Mouse (Mus musculus) ES-E14 (cell line): ENCODE results near the gene Rnf149.

Experiments
- CHD2 ChIP-seq: IDR thresholded peaks from 2 replicates; pipeline ENCODE4 v1.6.1; 2014; ENCODE audit warnings: mild to moderate bottlenecking, low read depth, low read length, inconsistent platforms
- MAFK ChIP-seq: IDR thresholded peaks from 2 replicates; pipeline ENCODE4 v1.6.1; 2014; ENCODE audit warnings: mild to moderate bottlenecking, low read depth, low read length, inconsistent platforms; ENCODE audit not compliant: insufficient read depth

DNA sequence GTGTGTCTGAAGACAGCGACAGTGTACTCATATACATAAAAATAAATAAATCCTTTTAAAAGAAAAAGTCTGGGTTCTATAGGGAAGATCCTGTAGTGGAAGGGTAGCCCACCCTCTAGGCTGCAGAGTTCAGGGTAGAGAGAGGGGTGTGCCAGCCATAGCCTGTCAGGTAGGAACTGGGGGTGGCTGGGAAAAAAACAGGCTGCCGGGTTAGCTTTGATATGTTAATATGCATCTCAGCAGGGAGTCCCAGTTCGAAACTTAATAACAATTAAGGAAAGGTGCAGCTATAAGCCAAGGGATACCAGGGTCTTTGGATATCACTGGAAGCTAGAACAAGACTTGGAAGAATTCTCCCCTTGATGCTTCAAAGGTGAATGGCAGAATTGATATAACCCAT, 43.3 kb downstream of the Rnf149 start:
- TF ChIP-seq MAFK (no peak), CHD2 (no peak)
